Mouse (Mus musculus) heart, adult 10 weeks (tissue): Measurements from ENCODE around the gene Tmco5. TPM values are rescaled to one million over a fixed set of nuclear protein-coding genes. Genes with fewer than 3 reads are reported as not detected.

Experiments
- polyA plus RNA-seq: library from polyadenylated mRNA; stranded (reverse); fragments of 350-450 nt; fragmentation: Illumina TruSeq; extraction: RNeasy Lipid Tissue Mini Kit (QIAGEN cat#74804); gene quantifications from one replicate; pipeline ENCODE4 v1.2.3, GENCODE M21; 2014; ENCODE audit warnings: low read depth, low replicate concordance

Tmco5 gene
- polyA plus RNA-seq, result not detected

DNA sequence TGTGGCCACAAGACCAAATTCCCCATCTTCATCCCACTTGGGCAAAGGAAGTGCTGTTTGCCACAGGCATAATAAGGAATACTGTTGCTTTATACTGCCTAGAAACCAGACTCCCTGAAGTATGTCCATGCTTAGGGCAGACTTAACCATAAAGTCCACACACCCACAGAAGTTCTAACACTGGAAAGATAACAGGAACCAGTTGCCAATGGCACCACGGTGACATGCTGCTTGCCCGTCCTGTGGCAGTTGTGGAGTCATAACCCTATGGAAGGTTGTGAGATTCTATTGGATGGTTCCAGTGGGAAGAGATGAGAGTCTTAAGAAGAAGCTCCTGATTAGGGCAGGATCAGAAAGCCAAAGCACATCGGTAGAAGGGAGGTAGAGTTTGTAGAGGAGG, at the start of gene Tmco5:
Gene Tmco5 (plus strand): TSS at position 301 of the 400 bp plus-strand sequence.

Other genes starting within 250 kb of the Tmco5 start
- gene Spred1, start 242.7 kb downstream of the Tmco5 start, polyA plus RNA-seq, result 10.3 TPM